Mouse (Mus musculus) neural tube, embryonic 11.5 days (tissue): ENCODE results near the gene Mrps23. TPM values are rescaled to one million over a fixed set of nuclear protein-coding genes. Genes with fewer than 3 reads are reported as not detected.

Source experiments
- ATAC-seq: fragments of 200-750 bp; cut with Nextera tagmentation; 2 replicates; pipeline ENCODE4 v1.8.0; 2017; ENCODE audit warnings: moderate number of reproducible peaks, mild to moderate bottlenecking, moderate TSS enrichment, moderate library complexity; ENCODE audit not compliant: insufficient read depth, low FRiP score, low TSS enrichment
- DNase-seq: peaks from one replicate; pipeline ENCODE4 v3.0.0-alpha.2; 2015; ENCODE audit warnings: low spot score
- H3K27ac ChIP-seq: fragments of 300-500 bp; sonication (generic); 2 replicates; pipeline ENCODE4 v1.5.1; 2014; ENCODE audit warnings: low read depth, mild to moderate bottlenecking, low read length
- H3K27me3 ChIP-seq: fragments of 300-500 bp; sonication (generic); 2 replicates; pipeline ENCODE4 v1.6.1; 2014; ENCODE audit warnings: mild to moderate bottlenecking, low read length, mixed read lengths; ENCODE audit not compliant: control insufficient read depth, insufficient read depth
- H3K36me3 ChIP-seq: fragments of 300-500 bp; sonication (generic); 2 replicates; pipeline ENCODE4 v1.6.1; 2014; ENCODE audit warnings: mild to moderate bottlenecking, low read length, moderate library complexity, mixed read lengths; ENCODE audit not compliant: control insufficient read depth, insufficient read depth
- H3K4me1 ChIP-seq: fragments of 300-500 bp; sonication (generic); 2 replicates; pipeline ENCODE4 v1.6.1; 2014; ENCODE audit warnings: low read length, mixed read lengths; ENCODE audit not compliant: control insufficient read depth, insufficient read depth
- H3K4me2 ChIP-seq: fragments of 300-500 bp; sonication (generic); 2 replicates; pipeline ENCODE4 v1.6.1; 2014; ENCODE audit warnings: low read depth, mild to moderate bottlenecking, moderate library complexity
- H3K4me3 ChIP-seq: fragments of 300-500 bp; sonication (generic); 2 replicates; pipeline ENCODE4 v1.5.1; 2014; ENCODE audit warnings: low read depth, low read length
- H3K9ac ChIP-seq: fragments of 300-500 bp; sonication (generic); 2 replicates; pipeline ENCODE4 v1.6.1; 2014; ENCODE audit warnings: mild to moderate bottlenecking, low read length
- H3K9me3 ChIP-seq: fragments of 300-500 bp; sonication (generic); 2 replicates; pipeline ENCODE4 v1.6.1; 2016; ENCODE audit warnings: low read length; ENCODE audit not compliant: control insufficient read depth
- WGBS: fragments of 180-500 bp; shearing (Covaris S2); extraction: QIAGEN DNeasy Blood & Tissue Kit; methylation state at CpG from one replicate; pipeline ENCODE4 v1.1.7; 2014; 5-methylcytosine and 5-hydroxymethylcytosine counted together
- polyA plus RNA-seq: library from polyadenylated mRNA; unstranded; fragments of >200 nt; fragmentation: Nextera tagmentation; extraction: Ambion mirVana; gene quantifications from 2 replicates; pipeline ENCODE4 v1.2.1, GENCODE M21; 2014

The Mrps23 gene
- polyA plus RNA-seq, 1 experiment from 2014 or later, result 76.3 TPM

DNA sequence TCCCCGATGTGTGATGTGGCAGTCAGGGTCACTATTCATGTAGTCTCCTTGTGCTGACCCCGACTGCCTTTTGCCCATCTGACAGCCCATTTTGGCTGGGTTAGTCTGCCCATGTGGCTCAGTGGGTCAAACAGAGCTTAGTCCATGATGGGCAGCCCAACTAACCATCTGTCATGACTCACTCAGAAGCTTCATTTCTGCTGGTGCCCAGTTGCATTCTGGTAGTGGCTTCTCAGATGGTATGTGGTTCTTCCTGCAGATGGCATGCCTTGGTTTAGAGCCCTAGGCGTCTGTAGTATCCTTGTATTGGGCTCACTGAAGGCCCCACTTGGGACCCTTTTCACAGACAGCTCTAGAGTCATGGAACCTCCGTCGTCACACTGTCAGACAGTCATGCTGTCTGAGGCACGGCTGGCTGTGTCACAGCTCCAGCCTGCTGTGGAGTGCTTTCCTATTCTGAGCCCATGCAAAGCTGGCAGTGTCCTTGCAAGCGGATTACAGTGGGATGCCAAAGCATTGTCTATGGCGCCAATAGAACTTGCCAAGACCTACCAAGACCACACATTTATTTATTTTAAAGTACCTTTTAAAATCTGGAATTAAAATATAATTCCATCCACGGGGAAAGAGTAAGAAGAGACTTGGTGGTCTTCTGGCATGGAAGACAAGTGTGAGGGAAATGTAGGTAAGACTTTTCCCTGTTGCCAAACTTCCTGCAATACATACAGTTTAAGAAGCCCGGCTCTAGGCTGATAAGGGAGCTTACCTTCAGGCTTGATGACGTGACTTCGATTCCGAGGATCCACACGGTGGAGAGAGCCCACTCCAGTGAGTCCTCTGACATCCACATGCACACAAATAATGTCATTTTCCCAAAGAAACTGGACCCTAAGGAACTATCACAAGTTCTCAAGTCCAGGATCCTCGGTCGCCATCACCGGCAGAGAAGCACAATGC lies 23.1 kb downstream of the Mrps23 start:
- Histone ChIP-seq H3K27ac (no peak overlapping the region), H3K4me3 (no peak overlapping the region), H3K9ac (no peak overlapping the region), H3K4me2 (no peak overlapping the region), H3K9me3 (no peaks in the 10 kb centered on the region), H3K4me1 (no peaks in the 10 kb centered on the region), H3K36me3 (no peaks in the 10 kb centered on the region), H3K27me3 (no peaks in the 10 kb centered on the region)
- DNase-seq, result no peak
- 93% methylated on average over 17 of the region's 17 CpGs for WGBS
- ATAC-seq, result no peak

DNA sequence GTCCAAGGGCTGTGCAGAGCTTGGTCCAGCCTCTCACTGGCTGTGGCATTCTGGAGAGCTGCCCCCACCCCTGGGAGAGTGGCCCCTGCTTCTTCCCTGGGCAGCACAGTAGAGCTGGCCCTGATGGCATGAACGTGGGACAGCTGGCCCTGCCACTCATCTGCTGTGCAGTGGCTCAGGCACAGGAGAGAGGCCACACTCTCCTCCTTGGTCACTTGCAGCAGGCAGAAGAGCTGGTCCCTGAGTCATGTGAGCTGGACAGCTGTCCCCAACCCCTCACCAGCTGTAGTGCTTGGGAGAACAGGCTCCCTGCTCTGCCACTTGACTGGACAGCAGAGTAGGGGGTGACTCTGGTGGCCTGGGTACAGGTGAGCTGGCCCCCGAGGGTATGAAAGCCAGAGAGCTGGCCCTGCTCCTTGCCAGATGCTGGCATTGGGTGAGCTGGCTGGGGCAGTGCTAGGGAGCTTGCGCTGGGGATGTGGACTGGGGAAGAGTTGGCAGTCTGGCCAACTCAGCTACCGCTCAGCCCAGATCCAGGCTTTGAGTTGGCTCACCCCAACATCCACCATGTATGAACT lies 27.1 kb downstream of the Mrps23 start:
- no peak for ATAC-seq
- Histone ChIP-seq H3K27ac (no peak overlapping the region), H3K4me2 (no peak overlapping the region)

DNA sequence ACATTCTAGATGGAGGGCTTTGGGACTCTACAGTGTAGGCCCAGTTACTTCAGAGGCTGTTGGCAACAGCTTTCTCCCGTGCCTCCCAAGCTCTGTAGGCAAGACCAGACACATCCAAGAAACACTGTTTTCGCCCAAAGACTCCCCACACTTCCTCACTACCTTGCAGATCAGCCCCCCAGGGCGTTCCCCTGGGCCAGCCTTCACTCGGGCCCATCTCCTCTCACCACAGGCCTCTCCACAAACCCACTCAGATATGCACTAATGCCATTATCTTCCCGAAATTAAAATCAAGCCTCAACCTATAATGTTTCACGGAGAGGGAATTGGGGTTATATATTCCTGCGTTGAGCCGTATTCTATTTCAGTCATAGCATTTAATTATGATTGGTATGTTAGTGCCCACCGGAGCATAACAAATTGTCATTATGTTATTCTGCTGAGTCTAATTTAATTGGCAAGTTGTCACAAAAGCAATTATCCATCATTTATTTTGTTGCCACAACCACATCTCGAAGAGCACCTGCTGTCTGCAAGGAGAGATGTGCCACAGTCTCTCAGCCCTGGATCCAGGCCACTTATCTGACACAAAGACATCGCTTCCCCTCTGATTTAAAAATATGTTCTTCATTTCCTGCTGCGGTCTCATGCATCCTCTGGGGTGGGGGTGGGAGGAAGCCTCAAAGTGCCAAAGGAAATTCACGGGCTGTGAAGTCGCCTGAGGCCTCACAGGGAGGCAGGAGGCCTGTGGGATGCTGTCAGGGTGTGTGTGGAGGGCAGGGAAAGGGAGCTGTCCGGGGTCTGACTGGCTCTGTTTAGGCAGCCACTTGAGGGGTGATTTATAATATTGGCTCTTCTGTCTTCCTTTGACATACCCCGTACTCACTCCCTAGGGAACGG lies 29.6 kb downstream of the Mrps23 start:
- no peak overlapping the region for H3K9ac ChIP-seq
- DNase-seq (peak; percentile 57), ATAC-seq (peak; percentile 59)
- H3K4me1 ChIP-seq, result peaks cover 38% of the 10 kb centered on the region
- H3K27me3 ChIP-seq, result no peaks in the 10 kb centered on the region
- no peak overlapping the region for H3K4me2 ChIP-seq
- peak overlapping the region; percentile 68 for H3K27ac ChIP-seq
- no peaks in the 10 kb centered on the region for H3K36me3 ChIP-seq
- no peak overlapping the region for H3K4me3 ChIP-seq
- 40% methylated on average over 17 of the region's 17 CpGs for WGBS
- H3K9me3 ChIP-seq, result no peaks in the 10 kb centered on the region

More for the DNA sequence above, 27.1 kb downstream of the Mrps23 start:
- no peaks in the 10 kb centered on the region for H3K27me3 ChIP-seq
- no peaks in the 10 kb centered on the region for H3K9me3 ChIP-seq
- H3K36me3 ChIP-seq, result no peaks in the 10 kb centered on the region
- no peak for DNase-seq
- no peak overlapping the region for H3K9ac ChIP-seq
- H3K4me1 ChIP-seq, result peaks cover 24% of the 10 kb centered on the region
- no peak overlapping the region for H3K4me3 ChIP-seq
- 82% methylated on average over 4 of the region's 4 CpGs for WGBS

DNA sequence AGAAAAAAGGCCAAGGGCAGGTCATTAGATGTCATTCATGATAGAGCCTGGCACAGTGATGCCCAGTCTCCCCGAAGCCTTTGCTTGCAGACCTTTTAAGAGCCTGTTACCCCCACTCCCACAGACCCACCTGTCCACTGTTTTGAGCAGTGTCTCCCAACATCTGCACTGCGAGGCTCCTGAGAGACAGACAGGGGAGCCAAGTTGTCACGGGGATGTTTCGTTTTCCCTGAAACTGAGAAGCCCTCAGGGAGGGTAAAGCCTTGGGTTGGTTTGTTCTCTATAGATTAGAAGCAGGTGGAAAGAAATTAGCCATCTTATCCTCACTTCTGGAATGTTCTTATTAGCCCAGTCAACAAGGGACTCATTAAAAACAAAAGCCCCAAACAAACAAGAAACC lies 30.6 kb downstream of the Mrps23 start:
- ATAC-seq (no peak), DNase-seq (no peak)
- no peaks in the 10 kb centered on the region for H3K9me3 ChIP-seq
- no peak overlapping the region for H3K4me2 ChIP-seq
- no peak overlapping the region for H3K9ac ChIP-seq
- no peaks in the 10 kb centered on the region for H3K27me3 ChIP-seq
- H3K27ac ChIP-seq, result peak overlapping the region; percentile 68
- WGBS, result 25% methylated on average over 4 of the region's 4 CpGs
- peaks cover 41% of the 10 kb centered on the region for H3K4me1 ChIP-seq
- no peak overlapping the region for H3K4me3 ChIP-seq
- H3K36me3 ChIP-seq, result no peaks in the 10 kb centered on the region

DNA sequence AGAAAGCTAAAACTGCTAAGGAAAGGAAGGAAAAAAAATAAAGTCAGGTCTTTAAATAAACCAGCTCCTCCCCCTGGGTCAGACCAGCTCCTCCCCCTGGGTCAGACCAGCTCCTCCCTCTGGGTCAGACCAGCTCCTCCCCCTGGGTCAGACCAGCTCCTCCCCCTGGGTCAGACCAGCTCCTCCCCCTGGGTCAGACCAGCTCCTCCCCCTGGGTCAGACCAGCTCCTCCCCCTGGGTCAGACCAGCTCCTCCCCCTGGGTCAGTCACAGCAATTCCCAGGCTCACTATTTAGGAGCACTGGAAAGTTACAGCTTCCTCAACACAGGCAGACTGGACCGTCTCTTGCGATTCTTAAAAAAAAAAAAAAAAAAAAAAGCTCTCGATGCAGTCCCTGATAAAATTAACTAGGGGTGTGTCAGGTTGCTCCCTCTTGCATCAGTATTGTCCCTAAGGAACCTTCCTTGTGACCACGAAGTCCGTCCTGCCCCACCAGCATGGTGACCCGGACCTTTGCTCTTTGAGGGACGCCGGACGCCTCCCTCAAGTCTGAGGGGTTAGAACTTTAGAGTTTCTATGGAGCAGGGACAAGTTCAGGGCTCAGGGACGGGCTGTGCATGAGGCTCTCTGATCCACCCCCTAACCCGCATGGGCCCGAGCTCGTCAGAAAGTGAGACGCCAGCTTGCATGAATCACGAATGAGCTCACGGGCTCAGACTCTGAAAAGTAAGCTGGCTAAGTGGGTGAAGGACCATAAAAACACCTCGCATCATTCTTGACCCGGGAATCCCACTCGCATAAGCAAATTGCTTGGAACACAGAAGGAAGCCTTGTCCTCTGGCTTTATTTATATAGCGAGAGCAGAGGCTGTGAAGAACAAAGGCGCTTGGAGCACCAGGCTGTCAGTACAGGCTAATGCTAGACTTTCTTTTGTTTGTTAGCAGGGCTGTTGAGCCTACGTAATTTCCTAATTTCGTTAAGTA lies 31.3 kb downstream of the Mrps23 start:
- peak overlapping the region; percentile 39 for H3K9ac ChIP-seq
- peak overlapping the region; percentile 32 for H3K4me2 ChIP-seq
- DNase-seq, result peak; percentile 67
- H3K4me1 ChIP-seq, result peaks cover 46% of the 10 kb centered on the region
- no peak overlapping the region for H3K4me3 ChIP-seq
- peak; percentile 22; the same call in 1 of the 2 replicates for ATAC-seq
- H3K36me3 ChIP-seq, result no peaks in the 10 kb centered on the region
- H3K27me3 ChIP-seq, result no peaks in the 10 kb centered on the region
- WGBS, result 7% methylated on average over 23 of the region's 23 CpGs
- peak overlapping the region; percentile 96 for H3K27ac ChIP-seq
- H3K9me3 ChIP-seq, result no peaks in the 10 kb centered on the region

DNA sequence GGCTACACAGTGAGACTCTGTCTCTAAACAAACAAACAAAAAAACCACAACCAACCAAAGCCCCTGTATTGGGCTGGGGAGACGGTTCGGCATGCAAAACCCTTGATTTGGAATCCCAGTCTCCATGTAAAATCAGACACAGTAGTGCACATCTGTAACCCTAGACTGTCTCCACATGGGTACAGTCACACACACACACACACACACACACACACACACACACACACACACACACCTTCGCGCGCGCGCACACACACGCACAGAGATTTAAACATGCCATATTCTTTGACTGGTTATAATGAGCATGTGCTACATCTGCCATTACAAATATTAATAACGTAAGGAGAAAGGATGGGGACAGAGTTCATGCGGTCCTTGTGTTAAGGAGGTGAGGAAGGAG lies 36.1 kb downstream of the Mrps23 start:
- no peaks in the 10 kb centered on the region for H3K27me3 ChIP-seq
- H3K4me1 ChIP-seq, result peaks cover 47% of the 10 kb centered on the region
- DNase-seq, result no peak
- H3K9ac ChIP-seq, result no peak overlapping the region; the same call in 1 of the 2 replicates
- peak overlapping the region; percentile 85 for H3K27ac ChIP-seq
- 56% methylated on average over 10 of the region's 10 CpGs for WGBS
- no peaks in the 10 kb centered on the region for H3K36me3 ChIP-seq
- no peak overlapping the region for H3K4me2 ChIP-seq
- ATAC-seq, result peak; percentile 18
- H3K4me3 ChIP-seq, result no peak overlapping the region
- H3K9me3 ChIP-seq, result no peaks in the 10 kb centered on the region

DNA sequence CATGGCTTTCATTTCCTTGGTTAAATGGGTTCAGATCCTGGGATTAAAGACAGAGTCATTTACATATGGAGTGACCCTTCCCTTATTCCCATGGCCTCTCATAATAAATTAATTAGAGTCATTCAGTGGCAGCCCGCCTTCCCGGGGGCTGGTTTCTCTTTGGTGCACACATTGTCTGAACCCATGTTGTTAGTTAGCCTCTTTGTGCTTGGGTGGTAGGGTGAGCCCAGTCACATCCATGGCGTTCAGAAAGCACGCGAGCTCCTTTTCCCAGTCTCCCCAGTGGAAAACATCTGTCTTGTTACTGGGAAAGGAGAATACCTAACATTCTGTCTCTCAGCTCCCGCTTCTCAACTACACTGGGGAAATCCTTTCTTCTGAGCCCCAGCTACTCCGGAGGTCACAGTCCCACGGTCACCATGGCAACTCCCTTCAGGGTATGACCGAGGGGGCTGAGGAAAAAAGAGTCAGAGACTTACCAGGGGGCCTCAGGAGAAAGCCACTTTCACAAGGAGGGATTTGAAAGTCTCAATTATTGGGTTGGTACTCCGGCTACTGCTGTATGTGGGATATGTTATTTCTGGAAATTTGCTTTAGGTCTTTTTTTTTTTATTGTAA lies 36.7 kb downstream of the Mrps23 start:
- H3K4me3 ChIP-seq, result no peak overlapping the region
- no peaks in the 10 kb centered on the region for H3K27me3 ChIP-seq
- peaks cover 41% of the 10 kb centered on the region for H3K4me1 ChIP-seq
- no peak overlapping the region; the same call in 1 of the 2 replicates for H3K9ac ChIP-seq
- ATAC-seq (peak; percentile 87), DNase-seq (peak; percentile 90)
- H3K36me3 ChIP-seq, result no peaks in the 10 kb centered on the region
- peak overlapping the region; percentile 1; the same call in 1 of the 2 replicates for H3K4me2 ChIP-seq
- peak overlapping the region; percentile 85 for H3K27ac ChIP-seq
- 4% methylated on average over 10 of the region's 10 CpGs for WGBS
- no peaks in the 10 kb centered on the region for H3K9me3 ChIP-seq
